In genomic region chr10:98399864-98400263, GRCm38 (mm10) we compare ENCODE assay signal across 12 mouse cellular contexts.
A peak's percentile ranks its signal among the peaks of the same experiment; 100 is the strongest.
DNase-seq lines count a peak whose midpoint lies in the region; ATAC-seq lines count a peak whose summit lies in the region.
"Had no signal": no experiment of that assay in that cellular context is flagged by ENCODE, and none has a peak within 500 bp of the region (broad histone marks: within the 10 kb centered on the region; RNA-seq: fewer than 3 reads in every experiment).

No protein-coding gene starts in this region.

- H3K9ac ChIP-seq in midbrain, embryonic 14.5 days (replicated peaks; ENCODE audit: low read length) = no peak overlapping the region
- H3K9ac ChIP-seq: limb, embryonic 12.5 days; lung, embryonic 15.5 days; stomach, embryonic 15.5 days had no signal

- no peak overlapping the region for H3K4me3 ChIP-seq in hindbrain, embryonic 10.5 days
- H3K4me3 ChIP-seq in midbrain, embryonic 14.5 days (replicated peaks; ENCODE audit: low read depth, low read length) = no peak overlapping the region
- H3K4me3 ChIP-seq: limb, embryonic 12.5 days; lung, embryonic 15.5 days; stomach, embryonic 15.5 days had no signal

- 21% methylated on average over 1 of the region's 1 CpGs for WGBS in hindbrain, embryonic 10.5 days
- WGBS in midbrain, embryonic 14.5 days = 5% methylated on average over 1 of the region's 1 CpGs

- peak; percentile 71; the same call in 1 of the 2 replicates for ATAC-seq in midbrain, embryonic 14.5 days (ENCODE audit: low FRiP score, low TSS enrichment)
- ATAC-seq in megakaryocyte progenitor cell, adult 5-6 weeks (replicated peaks; ENCODE audit: poor library complexity) = no peak

- peak; percentile 58 for DNase-seq in brain, adult 2 months (ENCODE audit: low read depth, low spot score)
- peak; percentile 64 for DNase-seq in embryo, embryonic 10.5 days (ENCODE audit: low spot score)
- peak; percentile 30 for DNase-seq in hindbrain, embryonic 10.5 days (ENCODE audit: low spot score)
- DNase-seq in midbrain, embryonic 14.5 days = peak; percentile 76
- no peak for DNase-seq in testis, postnatal 10 days (ENCODE audit: low spot score)
- DNase-seq in heart, adult 9 months (ENCODE audit: low spot score in 2 of 2) = no peak
- DNase-seq in spleen, postnatal 10 days (ENCODE audit: low spot score in 2 of 2) = no peak
- DNase-seq: heart, adult 18-20 months had no signal

- H3K4me1 ChIP-seq in hindbrain, embryonic 10.5 days (replicated peaks) = peaks cover 12% of the 10 kb centered on the region
- peaks cover 11% of the 10 kb centered on the region; the same call in 1 of the 2 replicates for H3K4me1 ChIP-seq in midbrain, embryonic 14.5 days (ENCODE audit: control insufficient read depth, insufficient read depth, low read length)
- H3K4me1 ChIP-seq: limb, embryonic 12.5 days; lung, embryonic 15.5 days; stomach, embryonic 15.5 days had no signal

- H3K27ac ChIP-seq in hindbrain, embryonic 10.5 days = peak overlapping the region; percentile 41; the same call in 1 of the 2 replicates
- H3K27ac ChIP-seq in midbrain, embryonic 14.5 days (replicated peaks; ENCODE audit: low read depth, low read length) = no peak overlapping the region
- H3K27ac ChIP-seq: limb, embryonic 12.5 days; lung, embryonic 15.5 days; stomach, embryonic 15.5 days had no signal

- no peaks in the 10 kb centered on the region for H3K36me3 ChIP-seq in hindbrain, embryonic 10.5 days
- no peaks in the 10 kb centered on the region for H3K36me3 ChIP-seq in midbrain, embryonic 14.5 days (ENCODE audit: control insufficient read depth, insufficient read depth, low read length)
- H3K36me3 ChIP-seq: limb, embryonic 12.5 days; lung, embryonic 15.5 days; stomach, embryonic 15.5 days had no signal

- H3K4me2 ChIP-seq in midbrain, embryonic 14.5 days (ENCODE audit: low read length) = peak overlapping the region; percentile 6
- H3K4me2 ChIP-seq: limb, embryonic 12.5 days; lung, embryonic 15.5 days; stomach, embryonic 15.5 days had no signal

- no peaks in the 10 kb centered on the region for H3K9me3 ChIP-seq in hindbrain, embryonic 10.5 days
- no peaks in the 10 kb centered on the region for H3K9me3 ChIP-seq in midbrain, embryonic 14.5 days (ENCODE audit: control insufficient read depth, low read length)
- H3K9me3 ChIP-seq: limb, embryonic 12.5 days; lung, embryonic 15.5 days; stomach, embryonic 15.5 days had no signal

- no peaks in the 10 kb centered on the region for H3K27me3 ChIP-seq in hindbrain, embryonic 10.5 days (ENCODE audit: insufficient read depth, poor library complexity, severe bottlenecking)
- H3K27me3 ChIP-seq in midbrain, embryonic 14.5 days (ENCODE audit: control insufficient read depth, insufficient read depth, low read length) = no peaks in the 10 kb centered on the region
- H3K27me3 ChIP-seq: limb, embryonic 12.5 days; lung, embryonic 15.5 days; stomach, embryonic 15.5 days had no signal

Comparison
In these comparisons a context has a peak if more than half of its experiments do, and no peak if none do; other contexts are left out.
1. DNase-seq: peak in brain, adult 2 months (single experiment), embryo, embryonic 10.5 days (single experiment), hindbrain, embryonic 10.5 days (single experiment) and midbrain, embryonic 14.5 days (single experiment); none in testis, postnatal 10 days (single experiment), heart, adult 9 months (0 of 2) and spleen, postnatal 10 days (0 of 2).